Mouse (Mus musculus) right cerebral cortex, postnatal 4 days (tissue): ENCODE data around the gene Slc17a1.

Experiments
- DNase-seq: peaks from one replicate; pipeline ENCODE4 v3.0.0-alpha.2; 2022

Gene Slc17a1

DNA sequence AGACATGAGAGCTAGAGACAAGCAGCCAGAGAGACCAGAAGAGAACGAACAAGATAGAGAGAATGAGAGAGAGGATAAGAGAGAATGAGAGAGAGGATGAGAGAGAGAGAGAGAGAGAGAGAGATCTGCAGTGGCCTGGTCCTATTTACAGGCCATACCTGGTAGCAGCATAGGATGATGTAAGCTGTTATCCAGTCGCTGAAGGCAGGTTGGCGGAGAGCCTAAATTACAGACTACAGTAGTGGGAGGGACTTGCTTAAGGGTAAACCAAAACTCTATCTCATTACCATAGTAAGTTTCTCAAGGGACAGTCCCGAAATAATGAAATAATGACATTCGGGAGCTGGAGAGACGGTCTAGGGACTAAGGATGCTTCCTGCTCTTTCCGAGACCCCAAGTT is at the start of gene Slc17a1:
Gene Slc17a1 (plus strand): TSS at position 346 of the 400 bp plus-strand sequence.
- DNase-seq = no peak

DNA sequence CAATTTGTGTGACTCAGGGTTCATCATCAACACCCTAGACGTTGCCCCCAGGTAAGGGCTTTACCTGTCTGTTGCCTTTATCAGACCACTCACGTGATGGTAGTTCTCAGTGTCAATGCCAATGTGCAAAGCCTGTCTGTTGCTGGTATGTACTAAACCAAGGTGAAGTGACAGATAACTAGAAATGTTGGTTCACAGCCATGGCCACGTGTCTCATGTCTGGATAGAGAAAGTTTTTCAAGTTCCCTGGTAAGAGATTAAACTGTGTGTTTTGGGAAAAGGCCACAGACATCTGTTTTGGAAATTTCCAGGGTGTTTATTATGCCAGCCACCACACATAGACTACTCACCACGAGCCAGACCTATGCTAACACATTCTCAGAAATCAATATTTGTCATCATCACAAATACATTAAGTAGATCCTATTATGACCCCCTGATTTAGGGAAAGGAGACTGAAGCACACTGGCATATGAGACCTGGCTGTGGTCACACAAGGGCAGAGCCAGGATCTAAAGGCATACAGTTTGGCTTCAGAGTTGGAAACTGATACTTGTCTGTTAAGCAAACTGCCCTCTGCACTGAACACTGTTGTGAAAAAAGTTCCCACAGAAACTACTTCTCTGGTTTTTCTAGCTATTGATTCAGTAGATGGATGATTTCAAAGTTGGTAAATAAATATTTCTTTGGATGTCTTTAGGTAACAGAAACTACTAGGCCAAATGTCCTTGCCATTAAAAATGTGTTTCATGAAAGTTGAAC is 47.2 kb upstream of the Slc17a1 start:
- DNase-seq = no peak

DNA sequence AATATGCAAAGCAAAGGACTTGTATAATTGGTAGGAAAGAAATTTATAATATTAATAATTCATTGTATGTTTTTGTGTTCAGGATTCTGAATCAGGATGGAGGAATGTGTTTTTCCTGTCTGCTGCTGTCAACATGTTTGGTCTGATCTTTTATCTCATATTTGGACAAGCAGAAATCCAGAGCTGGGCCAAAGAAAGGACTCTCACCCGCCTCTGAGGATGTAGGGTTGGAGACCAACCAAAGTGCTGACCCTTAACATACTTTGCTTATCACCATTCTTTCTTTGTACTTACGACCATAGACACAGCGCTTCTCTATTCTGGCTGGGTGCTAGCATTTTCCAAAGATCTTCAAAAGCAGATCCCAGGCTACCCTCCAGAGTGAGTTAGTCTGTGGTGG is 45.3 kb upstream of the Slc17a1 start:
- DNase-seq = no peak

DNA sequence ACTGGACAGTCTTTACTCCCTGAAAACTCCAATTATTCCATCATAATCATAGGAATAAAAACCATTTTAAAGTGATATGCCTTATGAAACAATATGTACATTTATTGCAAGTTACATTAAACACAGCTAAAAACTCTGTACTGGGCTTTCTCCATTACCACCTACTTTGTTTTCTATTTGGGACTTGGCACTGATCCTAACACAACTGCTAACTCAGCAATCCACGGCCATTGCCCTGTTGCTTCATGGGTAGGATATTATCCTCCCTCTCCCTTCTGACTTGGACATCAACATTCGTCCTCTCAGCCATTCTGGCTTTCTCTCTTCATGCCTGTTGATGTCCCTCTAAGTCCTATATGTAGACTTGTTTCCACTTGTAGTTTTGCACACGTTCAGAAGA is 40.9 kb upstream of the Slc17a1 start:
- no peak for DNase-seq

DNA sequence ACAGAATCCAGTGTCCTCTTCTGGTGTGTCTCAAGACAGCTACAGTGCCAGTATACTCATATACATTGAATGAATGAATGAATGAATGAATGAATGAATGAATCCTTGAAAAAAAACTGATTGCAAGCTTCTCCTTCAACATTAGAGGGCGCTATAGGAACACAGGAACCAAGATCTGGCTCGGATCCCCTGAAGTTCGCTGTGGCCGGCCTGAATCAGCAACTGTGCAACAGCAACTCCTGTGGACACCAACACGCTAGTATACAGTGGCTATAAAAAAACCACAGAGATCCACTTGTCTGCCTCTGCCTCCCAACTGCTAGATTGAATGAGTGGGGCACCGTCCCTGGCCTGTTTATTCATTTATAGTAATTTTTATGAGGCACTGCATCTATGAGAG is 34.5 kb upstream of the Slc17a1 start:
- peak; percentile 28 for DNase-seq

GRCm38 (mm10) chr13:23834836-23835235 is 32.7 kb upstream of the Slc17a1 start:
- DNase-seq = no peak

DNA sequence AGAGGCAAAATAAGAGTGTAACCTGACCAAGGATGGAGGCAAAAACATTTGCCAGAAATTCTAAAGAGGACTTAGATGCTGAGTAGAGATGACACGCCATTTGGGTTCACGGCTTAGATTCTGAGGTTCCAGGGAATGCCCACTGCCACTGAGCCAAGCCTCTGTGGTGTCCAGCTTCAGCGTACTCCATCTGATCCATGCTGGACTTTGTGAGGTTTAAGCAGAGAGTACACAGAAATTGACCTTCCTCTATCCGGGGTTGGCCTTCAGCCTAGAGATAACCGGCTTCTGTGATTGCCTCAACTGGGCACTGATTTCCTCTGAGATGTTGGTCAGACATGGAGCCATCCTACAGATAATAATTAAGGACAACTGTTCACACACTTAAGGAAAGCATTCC is 30.9 kb upstream of the Slc17a1 start:
- no peak for DNase-seq

GRCm38 (mm10) chr13:23839308-23839707 is 28.2 kb upstream of the Slc17a1 start, which contains the start of gene Slc17a3:
Slc17a3 (plus strand) TSS chr13:23839434.
- no peak for DNase-seq

DNA sequence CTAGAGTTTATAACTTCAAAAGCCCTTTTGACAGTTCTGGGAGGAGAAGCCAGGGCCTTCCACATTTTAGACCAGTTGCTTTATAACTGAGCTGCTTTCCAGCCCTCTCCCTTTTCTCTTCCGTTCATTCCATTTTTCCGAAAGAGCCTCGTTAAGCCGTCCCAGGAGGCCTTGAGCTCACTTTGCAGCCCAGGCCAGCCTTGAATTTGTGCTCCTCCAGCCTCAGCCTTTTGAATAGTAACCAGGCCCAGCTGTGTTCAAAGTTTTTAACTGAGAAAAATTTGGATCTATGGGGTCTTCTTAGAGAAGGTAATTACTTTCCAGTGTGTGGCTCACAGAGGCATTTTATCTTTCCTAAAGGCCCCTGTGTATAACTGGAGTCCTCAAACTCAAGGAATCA is 21.7 kb upstream of the Slc17a1 start:
- no peak for DNase-seq

- no peak for DNase-seq
These were observed 18.3 kb upstream of the Slc17a1 start for GRCm38 (mm10) chr13:23849299-23849698.

DNA sequence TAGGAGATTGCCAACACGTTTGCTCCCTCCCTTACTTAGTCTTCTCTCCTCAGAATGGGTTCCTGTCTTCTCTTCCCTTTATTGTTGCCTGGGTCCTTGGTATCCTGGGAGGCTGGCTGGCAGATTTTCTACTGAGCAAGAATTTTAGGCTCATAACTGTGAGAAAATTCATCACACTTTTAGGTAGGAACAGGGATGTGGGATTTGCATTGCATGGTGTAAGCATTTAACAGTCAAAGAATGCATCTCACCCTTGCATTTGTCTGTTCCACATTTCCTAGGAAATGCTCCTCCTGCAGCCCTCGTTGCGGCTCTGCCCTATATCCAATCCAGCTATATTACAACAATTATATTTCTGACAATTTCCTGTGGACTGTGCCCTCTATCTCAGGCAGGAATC is 11.1 kb upstream of the Slc17a1 start:
- DNase-seq = no peak

- DNase-seq = no peak
These were observed 5.7 kb upstream of the Slc17a1 start for GRCm38 (mm10) chr13:23861815-23862214.

DNA sequence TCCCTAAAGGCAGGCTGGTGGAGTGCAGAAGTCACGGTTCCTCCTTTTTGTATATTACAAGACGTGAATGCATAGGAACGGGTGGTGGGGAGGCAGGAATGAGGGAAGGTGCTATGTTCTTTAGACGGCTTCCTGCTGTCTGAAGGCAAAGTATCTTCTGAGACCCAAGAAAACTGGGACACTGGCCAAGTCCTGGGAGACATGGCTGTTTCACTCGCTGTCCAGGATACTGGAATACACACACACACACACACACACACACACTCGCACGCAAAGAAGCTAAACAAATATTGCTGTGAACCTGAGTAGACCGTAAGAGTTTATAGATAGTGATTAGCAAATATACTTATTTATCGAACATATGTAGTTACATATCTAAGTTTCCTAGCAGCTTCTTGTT is 2.8 kb upstream of the Slc17a1 start:
- DNase-seq = no peak

- no peak for DNase-seq
These were observed 1.4 kb upstream of the Slc17a1 start for GRCm38 (mm10) chr13:23866086-23866710.

DNA sequence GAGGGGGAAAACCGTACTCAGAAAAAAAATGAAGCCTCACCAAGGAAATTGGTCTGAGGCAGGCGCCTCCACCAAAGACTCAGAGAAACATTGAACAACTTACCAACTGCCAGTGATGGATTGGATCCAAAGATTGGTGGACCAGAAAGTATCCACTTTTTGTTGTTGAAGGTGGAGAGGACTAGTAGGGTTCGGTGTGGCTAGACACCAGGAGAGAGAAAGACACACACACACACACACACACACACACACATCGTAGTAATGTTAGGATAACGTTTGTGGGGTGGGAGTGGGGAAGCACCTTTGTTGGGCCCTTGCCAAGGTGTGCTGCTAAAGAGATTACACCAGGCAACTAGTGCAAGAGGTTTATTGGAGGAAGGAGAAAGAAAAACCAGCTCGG is 550 bp upstream of the Slc17a1 start:
- DNase-seq = no peak

DNA sequence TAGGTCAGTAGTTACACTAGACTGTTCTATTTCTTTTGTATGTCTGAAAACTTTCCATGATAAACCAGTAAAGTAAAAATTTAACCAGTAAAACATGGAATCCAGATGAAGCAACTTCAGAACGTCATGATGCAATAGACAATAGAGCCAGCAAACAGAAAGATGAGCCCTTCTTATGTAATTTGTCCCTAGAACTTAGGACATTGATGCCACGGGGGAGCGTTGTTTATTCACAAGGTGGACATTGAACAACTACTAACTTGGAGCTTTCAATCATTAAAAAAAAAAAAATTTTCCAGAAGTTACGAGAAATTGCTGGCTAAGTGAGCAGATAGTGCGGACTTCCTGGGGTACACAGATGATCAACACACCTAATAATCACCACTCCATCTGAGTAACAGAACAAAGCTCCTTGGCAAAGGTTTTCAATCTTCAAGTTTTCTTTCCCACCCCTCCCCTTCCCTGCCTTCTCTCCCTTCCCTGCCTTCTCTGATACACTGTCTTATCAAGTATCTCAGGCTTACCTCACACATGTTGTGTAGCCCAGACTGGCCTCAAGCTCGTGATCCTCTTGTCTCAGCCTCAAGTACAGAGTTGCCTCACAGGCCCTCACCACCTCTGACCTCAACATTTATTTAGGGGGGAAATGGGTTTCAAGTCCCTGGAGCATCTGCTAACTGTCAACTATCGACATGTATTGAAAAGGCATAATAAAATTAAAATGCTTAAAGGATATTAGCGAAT is 1.4 kb downstream of the Slc17a1 start:
- DNase-seq = no peak

GRCm38 (mm10) chr13:23869996-23870395 is 2.4 kb downstream of the Slc17a1 start:
- no peak for DNase-seq

DNA sequence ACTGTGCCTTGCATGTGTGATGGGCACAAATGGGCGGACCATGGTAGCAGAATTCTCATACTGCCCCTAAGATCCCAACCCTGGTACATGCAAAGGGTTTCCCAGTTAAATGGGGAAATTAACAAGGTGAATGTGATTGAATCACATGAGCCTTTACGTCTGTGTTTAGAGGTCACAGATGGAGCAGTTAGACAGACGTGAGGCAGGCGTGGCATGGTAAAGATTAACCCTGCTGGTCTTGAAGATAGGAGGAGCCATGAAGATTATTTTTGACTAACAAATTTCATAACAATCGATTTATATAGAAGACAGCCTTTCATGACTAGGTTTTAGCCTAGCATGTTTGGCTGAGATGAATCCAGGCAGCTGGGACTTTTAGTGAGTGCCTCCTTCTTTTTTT is 5.6 kb downstream of the Slc17a1 start:
- no peak for DNase-seq

DNA sequence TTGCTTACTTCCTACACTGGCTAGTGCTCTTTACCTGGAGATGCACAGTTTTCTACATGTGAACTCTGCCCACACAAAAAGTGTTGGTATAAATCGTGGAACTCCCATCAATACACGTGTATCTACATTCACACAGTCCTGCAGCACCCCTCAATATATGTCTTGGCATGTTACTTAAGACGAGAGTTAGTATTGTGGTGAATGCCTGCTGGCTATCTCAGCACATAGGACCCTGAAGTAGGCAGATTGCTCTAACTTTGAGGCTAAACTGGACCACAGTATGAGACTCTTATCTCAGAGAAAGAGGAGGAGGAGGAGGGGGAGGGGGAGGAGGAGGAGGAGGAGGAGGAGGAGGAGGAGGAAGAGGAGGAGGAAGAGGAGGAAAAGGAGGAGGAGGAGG is 11.6 kb downstream of the Slc17a1 start:
- no peak for DNase-seq

DNA sequence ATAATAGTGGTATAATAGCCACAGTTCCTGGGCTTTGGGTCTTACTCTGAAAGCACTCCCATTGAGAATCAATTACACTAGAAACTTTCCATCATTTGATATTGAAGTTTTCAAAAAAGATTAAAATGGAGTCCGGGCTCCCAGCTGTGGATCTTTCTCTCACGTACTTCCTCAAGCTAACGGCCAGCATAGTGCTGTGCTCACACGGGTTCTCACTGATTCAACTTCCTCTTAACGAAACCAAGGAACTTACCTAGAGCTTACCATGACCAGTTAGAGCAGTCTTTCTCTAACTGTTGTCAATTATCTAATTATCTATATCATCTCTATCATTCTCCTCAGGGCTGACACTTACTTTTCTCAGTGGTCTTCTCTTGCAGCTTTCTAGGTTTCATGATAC is 12.1 kb downstream of the Slc17a1 start:
- no peak for DNase-seq

GRCm38 (mm10) chr13:23885540-23885939 is 18.0 kb downstream of the Slc17a1 start:
- DNase-seq = no peak

- DNase-seq = no peak
These were observed 19.6 kb downstream of the Slc17a1 start for GRCm38 (mm10) chr13:23887026-23887725.

- DNase-seq = no peak
These were observed 21.6 kb downstream of the Slc17a1 start for GRCm38 (mm10) chr13:23889011-23889605.
